Mouse (Mus musculus): ENCODE data around the gene Tle3.

Tle3 gene

GRCm38 (mm10) chr9:61371755-61372509 lies at the start of gene Tle3:
TSS of gene Tle3 (plus strand) at chr9:61372366.
- DNase-seq (ENCODE audit: low spot score), result peak; percentile 94

- DNase-seq (ENCODE audit: low spot score), result no peak
Measured at GRCm38 (mm10) chr9:61323221-61323620, 48.9 kb upstream of the Tle3 start.

GRCm38 (mm10) chr9:61323879-61324278 lies 48.3 kb upstream of the Tle3 start:
- DNase-seq (ENCODE audit: low spot score), result no peak

GRCm38 (mm10) chr9:61324354-61324753 lies 47.8 kb upstream of the Tle3 start:
- DNase-seq (ENCODE audit: low spot score), result no peak

GRCm38 (mm10) chr9:61325012-61325411 lies 47.2 kb upstream of the Tle3 start:
- no peak for DNase-seq (ENCODE audit: low spot score)

- no peak for DNase-seq (ENCODE audit: low spot score)
Measured at GRCm38 (mm10) chr9:61325931-61326351, 46.2 kb upstream of the Tle3 start.

GRCm38 (mm10) chr9:61326922-61327321 lies 45.2 kb upstream of the Tle3 start:
- DNase-seq (ENCODE audit: low spot score), result no peak

GRCm38 (mm10) chr9:61328173-61328572 lies 44.0 kb upstream of the Tle3 start:
- no peak for DNase-seq (ENCODE audit: low spot score)

- DNase-seq (ENCODE audit: low spot score), result no peak
Measured at GRCm38 (mm10) chr9:61330747-61331146, 41.4 kb upstream of the Tle3 start.

GRCm38 (mm10) chr9:61332226-61332936 lies 39.8 kb upstream of the Tle3 start:
- DNase-seq (ENCODE audit: low spot score), result no peak

- DNase-seq (ENCODE audit: low spot score), result no peak
Measured at GRCm38 (mm10) chr9:61336179-61336578, 36.0 kb upstream of the Tle3 start.

GRCm38 (mm10) chr9:61336591-61337587 lies 35.3 kb upstream of the Tle3 start:
- DNase-seq (ENCODE audit: low spot score), result no peak

GRCm38 (mm10) chr9:61337665-61338064 lies 34.5 kb upstream of the Tle3 start:
- DNase-seq (ENCODE audit: low spot score), result no peak

- no peak for DNase-seq (ENCODE audit: low spot score)
Measured at GRCm38 (mm10) chr9:61339311-61339710, 32.9 kb upstream of the Tle3 start.

GRCm38 (mm10) chr9:61340333-61340732 lies 31.8 kb upstream of the Tle3 start:
- DNase-seq (ENCODE audit: low spot score), result no peak

GRCm38 (mm10) chr9:61342297-61342696 lies 29.9 kb upstream of the Tle3 start:
- no peak for DNase-seq (ENCODE audit: low spot score)

GRCm38 (mm10) chr9:61344684-61345083 lies 27.5 kb upstream of the Tle3 start:
- DNase-seq (ENCODE audit: low spot score), result no peak

- no peak for DNase-seq (ENCODE audit: low spot score)
Measured at GRCm38 (mm10) chr9:61347011-61347410, 25.2 kb upstream of the Tle3 start.

GRCm38 (mm10) chr9:61348036-61348435 lies 24.1 kb upstream of the Tle3 start:
- DNase-seq (ENCODE audit: low spot score), result no peak

- DNase-seq (ENCODE audit: low spot score), result no peak
Measured at GRCm38 (mm10) chr9:61348616-61349015, 23.6 kb upstream of the Tle3 start.

GRCm38 (mm10) chr9:61349697-61350096 lies 22.5 kb upstream of the Tle3 start:
- no peak for DNase-seq (ENCODE audit: low spot score)

GRCm38 (mm10) chr9:61351164-61351563 lies 21.0 kb upstream of the Tle3 start:
- no peak for DNase-seq (ENCODE audit: low spot score)
